Mouse (Mus musculus): ENCODE results near the gene Fam135a. TPM values are rescaled to one million over a fixed set of nuclear protein-coding genes. Genes with fewer than 3 reads are reported as not detected.

The Fam135a gene
- polyA plus RNA-seq, 1 experiment from 2014 or later, result 25.5 TPM

- 88% methylated on average over 3 of the region's 3 CpGs for whole genome bisulfite sequencing
- Histone ChIP-seq H3K9me3 (replicated peaks; ENCODE audit: control insufficient read depth, low read length) (no peaks in the 10 kb centered on the region), H3K4me3 (ENCODE audit: low read length) (no peak overlapping the region), H3K27me3 (ENCODE audit: control insufficient read depth, insufficient read depth, low read length) (no peaks in the 10 kb centered on the region), H3K36me3 (ENCODE audit: control insufficient read depth, insufficient read depth) (0 out of 2 replicates have a peak, but pooled peaks cover 4% of the 10 kb centered on the region), H3K9ac (ENCODE audit: low read length) (no peak overlapping the region), H3K4me2 (ENCODE audit: low read depth, low read length) (no peak overlapping the region), H3K27ac (ENCODE audit: low read length) (no peak overlapping the region), H3K4me1 (ENCODE audit: control insufficient read depth, insufficient read depth, low read length) (peaks cover 8% of the 10 kb centered on the region; the same call in 1 of the 2 replicates)
- ATAC-seq (replicated peaks; ENCODE audit: extremely low read depth, insufficient read depth, low FRiP score), result no peak
Measured at GRCm38 (mm10) chr1:24086176-24086575, 14.0 kb downstream of the Fam135a start.

GRCm38 (mm10) chr1:24074396-24074795, 25.7 kb downstream of the Fam135a start:
- no peak for ATAC-seq (replicated peaks; ENCODE audit: extremely low read depth, insufficient read depth, low FRiP score)
- Histone ChIP-seq H3K36me3 (ENCODE audit: control insufficient read depth, insufficient read depth) (peaks cover 4% of the 10 kb centered on the region; the same call in 1 of the 2 replicates), H3K4me2 (ENCODE audit: low read depth, low read length) (no peak overlapping the region), H3K9ac (ENCODE audit: low read length) (no peak overlapping the region), H3K4me1 (ENCODE audit: control insufficient read depth, insufficient read depth, low read length) (no peaks in the 10 kb centered on the region), H3K27ac (ENCODE audit: low read length) (no peak overlapping the region), H3K9me3 (replicated peaks; ENCODE audit: control insufficient read depth, low read length) (no peaks in the 10 kb centered on the region), H3K27me3 (ENCODE audit: control insufficient read depth, insufficient read depth, low read length) (no peaks in the 10 kb centered on the region), H3K4me3 (ENCODE audit: low read length) (no peak overlapping the region)
- WGBS, result 34% methylated on average over 2 of the region's 2 CpGs

- H3K27ac ChIP-seq (ENCODE audit: low read length), result no peak overlapping the region
- H3K36me3 ChIP-seq (ENCODE audit: control insufficient read depth, insufficient read depth), result peaks cover 9% of the 10 kb centered on the region
- H3K4me2 ChIP-seq (ENCODE audit: low read depth, low read length), result no peak overlapping the region
- H3K4me1 ChIP-seq (ENCODE audit: control insufficient read depth, insufficient read depth, low read length), result no peaks in the 10 kb centered on the region
- no peaks in the 10 kb centered on the region for H3K27me3 ChIP-seq (ENCODE audit: control insufficient read depth, insufficient read depth, low read length)
- no peak overlapping the region for H3K4me3 ChIP-seq (ENCODE audit: low read length)
- H3K9me3 ChIP-seq (replicated peaks; ENCODE audit: control insufficient read depth, low read length), result no peaks in the 10 kb centered on the region
- H3K9ac ChIP-seq (ENCODE audit: low read length), result no peak overlapping the region
- WGBS, result 85% methylated on average over 5 of the region's 5 CpGs
- ATAC-seq (replicated peaks; ENCODE audit: extremely low read depth, insufficient read depth, low FRiP score), result no peak
Measured at GRCm38 (mm10) chr1:24073386-24074248, 26.5 kb downstream of the Fam135a start.

- H3K36me3 ChIP-seq (ENCODE audit: control insufficient read depth, insufficient read depth), result peaks cover 9% of the 10 kb centered on the region
- ATAC-seq (replicated peaks; ENCODE audit: extremely low read depth, insufficient read depth, low FRiP score), result no peak
- no peaks in the 10 kb centered on the region for H3K9me3 ChIP-seq (replicated peaks; ENCODE audit: control insufficient read depth, low read length)
- 0 out of 2 replicates have a peak, but pooled peaks cover under 1% of the 10 kb centered on the region for H3K4me1 ChIP-seq (ENCODE audit: control insufficient read depth, insufficient read depth, low read length)
- H3K9ac ChIP-seq (ENCODE audit: low read length), result no peak overlapping the region
- no peak overlapping the region for H3K4me2 ChIP-seq (ENCODE audit: low read depth, low read length)
- WGBS, result 95% methylated on average over 7 of the region's 7 CpGs
- H3K4me3 ChIP-seq (ENCODE audit: low read length), result no peak overlapping the region
- no peak overlapping the region for H3K27ac ChIP-seq (ENCODE audit: low read length)
- H3K27me3 ChIP-seq (ENCODE audit: control insufficient read depth, insufficient read depth, low read length), result no peaks in the 10 kb centered on the region
Measured at GRCm38 (mm10) chr1:24068830-24069229, 31.3 kb downstream of the Fam135a start.

- ATAC-seq (replicated peaks; ENCODE audit: extremely low read depth, insufficient read depth, low FRiP score), result no peak
- Histone ChIP-seq H3K4me1 (ENCODE audit: control insufficient read depth, insufficient read depth, low read length) (0 out of 2 replicates have a peak, but pooled peaks cover 2% of the 10 kb centered on the region), H3K4me2 (ENCODE audit: low read depth, low read length) (no peak overlapping the region), H3K27me3 (ENCODE audit: control insufficient read depth, insufficient read depth, low read length) (no peaks in the 10 kb centered on the region), H3K27ac (ENCODE audit: low read length) (no peak overlapping the region), H3K4me3 (ENCODE audit: low read length) (no peak overlapping the region), H3K9ac (ENCODE audit: low read length) (no peak overlapping the region), H3K9me3 (replicated peaks; ENCODE audit: control insufficient read depth, low read length) (no peaks in the 10 kb centered on the region), H3K36me3 (ENCODE audit: control insufficient read depth, insufficient read depth) (peaks cover 9% of the 10 kb centered on the region)
- 78% methylated on average over 4 of the region's 4 CpGs for WGBS
Measured at GRCm38 (mm10) chr1:24066706-24067105, 33.4 kb downstream of the Fam135a start.

- Histone ChIP-seq H3K4me3 (ENCODE audit: low read length) (no peak overlapping the region), H3K36me3 (ENCODE audit: control insufficient read depth, insufficient read depth) (peaks cover 16% of the 10 kb centered on the region), H3K27ac (ENCODE audit: low read length) (no peak overlapping the region), H3K27me3 (ENCODE audit: control insufficient read depth, insufficient read depth, low read length) (no peaks in the 10 kb centered on the region), H3K9ac (ENCODE audit: low read length) (no peak overlapping the region), H3K4me2 (ENCODE audit: low read depth, low read length) (no peak overlapping the region), H3K9me3 (replicated peaks; ENCODE audit: control insufficient read depth, low read length) (no peaks in the 10 kb centered on the region), H3K4me1 (ENCODE audit: control insufficient read depth, insufficient read depth, low read length) (no peaks in the 10 kb centered on the region; the same call in 1 of the 2 replicates)
- WGBS, result 95% methylated on average over 14 of the region's 14 CpGs
- no peak for ATAC-seq (replicated peaks; ENCODE audit: extremely low read depth, insufficient read depth, low FRiP score)
Measured at GRCm38 (mm10) chr1:24055706-24056105, 44.4 kb downstream of the Fam135a start.

- no peak for ATAC-seq (replicated peaks; ENCODE audit: extremely low read depth, insufficient read depth, low FRiP score)
- WGBS, result 67% methylated on average over 6 of the region's 6 CpGs
- H3K36me3 ChIP-seq (ENCODE audit: control insufficient read depth, insufficient read depth), result peaks cover 5% of the 10 kb centered on the region; the same call in 1 of the 2 replicates
- peaks cover 3% of the 10 kb centered on the region; the same call in 1 of the 2 replicates for H3K4me1 ChIP-seq (ENCODE audit: control insufficient read depth, insufficient read depth, low read length)
- H3K27me3 ChIP-seq (ENCODE audit: control insufficient read depth, insufficient read depth, low read length), result no peaks in the 10 kb centered on the region
- H3K4me2 ChIP-seq (ENCODE audit: low read depth, low read length), result no peak overlapping the region
- no peak overlapping the region for H3K27ac ChIP-seq (ENCODE audit: low read length)
- H3K4me3 ChIP-seq (ENCODE audit: low read length), result no peak overlapping the region
- no peak overlapping the region for H3K9ac ChIP-seq (ENCODE audit: low read length)
- H3K9me3 ChIP-seq (replicated peaks; ENCODE audit: control insufficient read depth, low read length), result no peaks in the 10 kb centered on the region
Measured at GRCm38 (mm10) chr1:24046730-24047510, 53.2 kb downstream of the Fam135a start.

GRCm38 (mm10) chr1:24045627-24046026, 54.5 kb downstream of the Fam135a start:
- H3K4me3 ChIP-seq (ENCODE audit: low read length), result no peak overlapping the region
- H3K27me3 ChIP-seq (ENCODE audit: control insufficient read depth, insufficient read depth, low read length), result no peaks in the 10 kb centered on the region
- peaks cover 2% of the 10 kb centered on the region; the same call in 1 of the 2 replicates for H3K36me3 ChIP-seq (ENCODE audit: control insufficient read depth, insufficient read depth)
- no peak for ATAC-seq (replicated peaks; ENCODE audit: extremely low read depth, insufficient read depth, low FRiP score)
- H3K4me1 ChIP-seq (ENCODE audit: control insufficient read depth, insufficient read depth, low read length), result peaks cover 3% of the 10 kb centered on the region; the same call in 1 of the 2 replicates
- H3K27ac ChIP-seq (ENCODE audit: low read length), result no peak overlapping the region
- 48% methylated on average over 5 of the region's 5 CpGs for WGBS
- no peak overlapping the region for H3K9ac ChIP-seq (ENCODE audit: low read length)
- no peaks in the 10 kb centered on the region for H3K9me3 ChIP-seq (replicated peaks; ENCODE audit: control insufficient read depth, low read length)
- no peak overlapping the region for H3K4me2 ChIP-seq (ENCODE audit: low read depth, low read length)

All from heart, embryonic 16.5 days (tissue).